Mouse (Mus musculus): Measurements from ENCODE around the gene Lrrc38. TPM values are rescaled to one million over a fixed set of nuclear protein-coding genes. Genes with fewer than 3 reads are reported as not detected.

The Lrrc38 gene
- total RNA-seq (2023): not detected

DNA sequence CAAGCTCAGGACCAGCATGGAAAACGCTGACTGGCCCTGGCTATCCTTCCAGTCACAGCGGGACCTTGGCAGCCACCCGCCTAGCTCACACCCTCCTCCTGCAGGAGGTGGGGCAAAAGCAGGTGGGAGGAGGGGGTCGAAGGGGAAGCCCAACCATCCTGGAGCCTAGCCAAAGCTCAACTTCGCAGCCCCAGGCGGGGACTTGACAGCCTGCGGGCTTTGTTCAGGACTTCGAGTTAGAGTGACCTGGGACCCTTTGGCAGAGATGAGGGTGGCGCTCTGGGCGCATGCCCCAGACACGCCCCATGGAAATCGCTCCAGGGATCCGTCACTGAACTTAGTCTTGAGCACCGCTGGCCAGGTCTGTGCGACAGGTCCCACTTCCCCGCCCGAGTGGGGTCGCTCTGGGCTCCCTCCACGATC lies at the start of gene Lrrc38:
Lrrc38 (plus strand) TSS at position 274 of the 423 bp plus-strand sequence.

DNA sequence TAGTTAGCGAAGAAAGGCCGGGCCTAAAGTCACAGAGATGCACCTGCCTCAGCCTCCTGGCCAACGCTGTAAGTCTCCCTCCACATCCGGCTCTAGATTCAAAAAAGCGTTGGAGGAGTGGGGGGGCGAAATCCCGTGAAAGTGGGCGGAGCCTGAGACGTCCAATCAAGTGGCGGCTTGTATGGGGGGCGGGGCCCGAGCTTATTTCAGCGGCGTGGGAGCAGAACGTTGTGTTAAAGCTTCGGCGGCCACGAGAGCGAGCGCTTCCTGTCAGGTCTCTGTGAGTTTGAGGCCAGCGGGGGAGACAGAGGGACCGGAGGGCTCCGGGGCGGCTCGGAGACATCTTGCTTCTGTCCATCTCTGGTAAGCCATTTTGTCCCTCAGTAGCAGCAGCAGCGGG lies 44.6 kb downstream of the Lrrc38 start, which contains the start of gene Pramel1:
Pramel1 (plus strand) TSS at position 248 of the 400 bp plus-strand sequence.

DNA sequence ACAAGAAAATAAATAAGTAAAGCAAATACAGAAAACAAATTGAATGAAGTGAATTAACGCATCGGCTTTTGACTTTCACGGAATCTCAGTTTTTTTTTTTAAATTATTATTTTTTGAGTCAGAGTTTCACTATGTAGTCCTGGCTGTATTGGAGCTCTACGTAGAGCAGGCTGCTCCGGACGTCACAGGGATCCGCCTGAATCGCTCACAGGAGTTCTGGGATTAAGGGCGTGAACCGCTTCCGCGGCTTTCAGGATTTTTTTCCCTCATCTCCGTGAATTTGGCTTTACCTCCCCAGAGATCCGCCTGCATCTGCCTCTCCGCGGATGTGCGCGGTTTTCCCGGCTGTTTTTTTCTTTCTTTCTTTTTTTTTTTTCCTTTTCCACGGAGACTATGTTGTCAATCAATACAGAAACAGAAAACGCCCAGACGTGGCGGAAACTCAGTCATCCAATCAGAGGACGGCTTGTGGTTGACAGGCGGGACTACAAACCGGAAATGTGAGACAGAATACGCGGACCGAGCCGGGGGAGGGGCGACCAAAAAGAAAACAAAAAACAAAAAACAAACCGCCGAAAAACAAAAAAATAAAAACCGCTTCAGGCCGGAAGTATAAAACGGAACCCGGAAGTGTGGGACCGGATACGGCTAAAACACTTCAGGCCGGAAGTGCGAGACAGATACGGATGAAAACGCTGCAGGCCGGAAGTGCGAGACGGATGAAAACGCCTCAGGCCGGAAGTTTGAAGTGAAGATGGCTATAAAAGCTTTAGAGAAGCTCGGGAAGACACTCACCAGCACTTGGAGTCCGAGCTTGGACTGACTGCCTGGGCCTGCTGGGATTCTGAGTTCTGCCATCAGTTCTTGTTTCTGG lies 62.9 kb downstream of the Lrrc38 start, which contains the start of gene Pramef8:
Pramef8 (plus strand) TSS at position 208 of the 874 bp plus-strand sequence.

Other genes with a start within 250 kb of the Lrrc38 start
- gene Prdm2, start 136.8 kb upstream of the Lrrc38 start, total RNA-seq (2023): 10 to 100 TPM; 37.9 to 43.0 TPM
- 1 to 10 TPM in 1 of 2 experiments, under 1 TPM in 1; 0.61 to 1.0 TPM for gene Pdpn, start 50.2 kb upstream of the Lrrc38 start, total RNA-seq (2023)
- not detected for gene Pramel1, start 44.7 kb downstream of the Lrrc38 start, total RNA-seq (2023)
- 10 to 100 TPM; 31.2 to 34.7 TPM for gene Pramef8, start 62.7 kb downstream of the Lrrc38 start, total RNA-seq (2023)
- not detected for gene Oog4, start 100.6 kb downstream of the Lrrc38 start, total RNA-seq (2023)
- gene Gm13043, start 161.6 kb downstream of the Lrrc38 start, total RNA-seq (2023): not detected
- not detected for gene Gm13040, start 186.2 kb downstream of the Lrrc38 start, total RNA-seq (2023)
- gene BC080695, start 201.9 kb downstream of the Lrrc38 start, total RNA-seq (2023): not detected
- gene Gm13057, start 202.0 kb downstream of the Lrrc38 start, total RNA-seq (2023): not detected